Mouse (Mus musculus) neural tube, embryonic 14.5 days (tissue): ENCODE measurements around the gene C1ql4. TPM values are rescaled to one million over a fixed set of nuclear protein-coding genes. Genes with fewer than 3 reads are reported as not detected.

Source experiments
- ATAC-seq: fragments of 200-750 bp; cut with Nextera tagmentation; 2 replicates; pipeline ENCODE4 v1.8.0; 2017; ENCODE audit warnings: low read depth, mild to moderate bottlenecking, moderate TSS enrichment, moderate library complexity
- H3K27ac ChIP-seq: fragments of 300-500 bp; sonication (generic); 2 replicates; pipeline ENCODE4 v1.5.1; 2014; ENCODE audit warnings: low read depth, mild to moderate bottlenecking, control low read depth, low read length, moderate library complexity, mixed read lengths
- H3K27me3 ChIP-seq: fragments of 300-500 bp; sonication (generic); 2 replicates; pipeline ENCODE4 v1.6.1; 2014; ENCODE audit warnings: low read length; ENCODE audit not compliant: control insufficient read depth, insufficient read depth
- H3K36me3 ChIP-seq: fragments of 300-500 bp; sonication (generic); 2 replicates; pipeline ENCODE4 v1.6.1; 2014; ENCODE audit warnings: low read length, mixed read lengths; ENCODE audit not compliant: control insufficient read depth, insufficient read depth
- H3K4me1 ChIP-seq: fragments of 300-500 bp; sonication (generic); 2 replicates; pipeline ENCODE4 v1.6.1; 2014; ENCODE audit warnings: low read length; ENCODE audit not compliant: control insufficient read depth, insufficient read depth
- H3K4me2 ChIP-seq: fragments of 300-500 bp; sonication (generic); 2 replicates; pipeline ENCODE4 v1.6.1; 2014; ENCODE audit warnings: mild to moderate bottlenecking, low read depth, low read length, control low read depth
- H3K4me3 ChIP-seq: fragments of 300-500 bp; sonication (generic); 2 replicates; pipeline ENCODE4 v1.5.1; 2014; ENCODE audit warnings: low read depth, low read length, control low read depth, mixed read lengths
- H3K9ac ChIP-seq: fragments of 300-500 bp; sonication (generic); replicated peaks from 2 replicates; pipeline ENCODE4 v1.6.1; 2014; ENCODE audit warnings: low read depth, mild to moderate bottlenecking, control low read depth, low read length, mixed read lengths
- H3K9me3 ChIP-seq: fragments of 300-500 bp; sonication (generic); 2 replicates; pipeline ENCODE4 v1.6.1; 2016; ENCODE audit warnings: low read length; ENCODE audit not compliant: control insufficient read depth
- WGBS: fragments of 180-500 bp; shearing (Covaris S2); extraction: QIAGEN DNeasy Blood & Tissue Kit; methylation state at CpG from one replicate; pipeline ENCODE4 v1.1.7; 2014; 5-methylcytosine and 5-hydroxymethylcytosine counted together
- polyA plus RNA-seq: library from polyadenylated mRNA; unstranded; fragments of >200 nt; fragmentation: Nextera tagmentation; extraction: Ambion mirVana; gene quantifications from 2 replicates; pipeline ENCODE4 v1.2.1, GENCODE M21; 2014

C1ql4 gene
- polyA plus RNA-seq, 1 experiment from 2014 or later = 3.6 TPM

- Histone ChIP-seq H3K4me1 (peaks cover 9% of the 10 kb centered on the region; the same call in 1 of the 2 replicates), H3K27ac (peak within 1 kb of the TSS; percentile 92), H3K4me3 (peak within 1 kb of the TSS; percentile 47), H3K27me3 (no peaks in the 10 kb centered on the region), H3K9me3 (no peaks in the 10 kb centered on the region), H3K36me3 (no peaks in the 10 kb centered on the region), H3K4me2 (peak within 1 kb of the TSS; percentile 97), H3K9ac (peak within 1 kb of the TSS; percentile 83)
- ATAC-seq = no peak; the same call in 1 of the 2 replicates
- 17% methylated on average over 9 of the region's 9 CpGs for WGBS
Observed at GRCm38 (mm10) chr15:99074019-99074599, 13.5 kb downstream of the C1ql4 start, which contains the start of gene Troap. Troap (plus strand) TSS chr15:99074575.

- H3K4me2 ChIP-seq = no peak overlapping the region
- H3K27me3 ChIP-seq = no peaks in the 10 kb centered on the region
- no peak overlapping the region for H3K4me3 ChIP-seq
- no peak for ATAC-seq
- no peaks in the 10 kb centered on the region for H3K36me3 ChIP-seq
- H3K4me1 ChIP-seq = peaks cover 9% of the 10 kb centered on the region; the same call in 1 of the 2 replicates
- no peaks in the 10 kb centered on the region for H3K9me3 ChIP-seq
- no peak overlapping the region for H3K27ac ChIP-seq
- 88% methylated on average over 1 of the region's 1 CpGs for WGBS
- H3K9ac ChIP-seq = no peak overlapping the region
Observed at GRCm38 (mm10) chr15:99071988-99072387, 15.6 kb downstream of the C1ql4 start.

GRCm38 (mm10) chr15:99065557-99066165 lies 22.0 kb downstream of the C1ql4 start:
- Histone ChIP-seq H3K27ac (no peak overlapping the region), H3K27me3 (no peaks in the 10 kb centered on the region), H3K36me3 (no peaks in the 10 kb centered on the region), H3K9me3 (no peaks in the 10 kb centered on the region), H3K4me3 (no peak overlapping the region), H3K9ac (no peak overlapping the region), H3K4me2 (no peak overlapping the region), H3K4me1 (no peaks in the 10 kb centered on the region)
- ATAC-seq = no peak
- 75% methylated on average over 12 of the region's 12 CpGs for WGBS

- H3K4me1 ChIP-seq = peaks cover 8% of the 10 kb centered on the region
- no peak overlapping the region for H3K27ac ChIP-seq
- peak overlapping the region; percentile 31; the same call in 1 of the 2 replicates for H3K4me3 ChIP-seq
- no peaks in the 10 kb centered on the region for H3K36me3 ChIP-seq
- ATAC-seq = no peak
- H3K9me3 ChIP-seq = no peaks in the 10 kb centered on the region
- 5% methylated on average over 14 of the region's 14 CpGs for WGBS
- H3K4me2 ChIP-seq = no peak overlapping the region; the same call in 1 of the 2 replicates
- H3K27me3 ChIP-seq = peaks cover 56% of the 10 kb centered on the region
- H3K9ac ChIP-seq = no peak overlapping the region
Observed at GRCm38 (mm10) chr15:99056332-99056731, 31.3 kb downstream of the C1ql4 start.

GRCm38 (mm10) chr15:99055511-99055961 lies 32.1 kb downstream of the C1ql4 start:
- H3K9ac ChIP-seq = peak overlapping the region; percentile 42
- WGBS = 0% methylated on average over 37 of the region's 37 CpGs
- H3K4me2 ChIP-seq = peak overlapping the region; percentile 56
- H3K36me3 ChIP-seq = no peaks in the 10 kb centered on the region
- ATAC-seq = no peak
- H3K9me3 ChIP-seq = no peaks in the 10 kb centered on the region
- H3K4me1 ChIP-seq = peaks cover 8% of the 10 kb centered on the region
- H3K27me3 ChIP-seq = peaks cover 56% of the 10 kb centered on the region
- peak overlapping the region; percentile 31 for H3K4me3 ChIP-seq
- H3K27ac ChIP-seq = no peak overlapping the region; the same call in 1 of the 2 replicates

- no peak for ATAC-seq
- H3K9ac ChIP-seq = peak within 1 kb of the TSS; percentile 42
- H3K36me3 ChIP-seq = no peaks in the 10 kb centered on the region
- H3K4me3 ChIP-seq = peak within 1 kb of the TSS; percentile 31
- no peaks in the 10 kb centered on the region for H3K9me3 ChIP-seq
- peaks cover 8% of the 10 kb centered on the region for H3K4me1 ChIP-seq
- peaks cover 56% of the 10 kb centered on the region for H3K27me3 ChIP-seq
- peak within 1 kb of the TSS; percentile 56 for H3K4me2 ChIP-seq
- under 1% methylated on average over 29 of the region's 30 CpGs for WGBS
- H3K27ac ChIP-seq = peak within 1 kb of the TSS; percentile 16
Observed at GRCm38 (mm10) chr15:99055040-99055439, 32.6 kb downstream of the C1ql4 start, which contains the start of gene Prph. Prph (plus strand) TSS chr15:99055174.

- H3K27me3 ChIP-seq = peaks cover 48% of the 10 kb centered on the region
- peaks cover 8% of the 10 kb centered on the region for H3K4me1 ChIP-seq
- 5% methylated on average over 9 of the region's 9 CpGs for WGBS
- no peak overlapping the region for H3K4me2 ChIP-seq
- no peaks in the 10 kb centered on the region for H3K36me3 ChIP-seq
- peak overlapping the region; percentile 16; the same call in 1 of the 2 replicates for H3K27ac ChIP-seq
- H3K4me3 ChIP-seq = no peak overlapping the region
- no peak for ATAC-seq
- no peaks in the 10 kb centered on the region for H3K9me3 ChIP-seq
- H3K9ac ChIP-seq = no peak overlapping the region
Observed at GRCm38 (mm10) chr15:99053373-99053772, 34.2 kb downstream of the C1ql4 start.

- Histone ChIP-seq H3K9me3 (no peaks in the 10 kb centered on the region), H3K27me3 (peaks cover 14% of the 10 kb centered on the region), H3K4me2 (no peak overlapping the region), H3K9ac (no peak overlapping the region), H3K4me3 (no peak overlapping the region), H3K4me1 (no peaks in the 10 kb centered on the region), H3K27ac (no peak overlapping the region), H3K36me3 (no peaks in the 10 kb centered on the region)
- no peak for ATAC-seq
- WGBS = 32% methylated on average over 13 of the region's 13 CpGs
Observed at GRCm38 (mm10) chr15:99049473-99050253, 38.0 kb downstream of the C1ql4 start.
